Mouse (Mus musculus) limb, embryonic 12.5 days (tissue): ENCODE results near the gene Nop16. TPM values are rescaled to one million over a fixed set of nuclear protein-coding genes. Genes with fewer than 3 reads are reported as not detected.

Experiments
- ATAC-seq: fragments of 200-750 bp; cut with Nextera tagmentation; 2 replicates; pipeline ENCODE4 v1.8.0; 2017; ENCODE audit warnings: low read depth, moderate TSS enrichment; ENCODE audit not compliant: insufficient number of reproducible peaks, insufficient read depth, low FRiP score, low TSS enrichment
- H3K27ac ChIP-seq: fragments of 300-500 bp; sonication (generic); 2 replicates; pipeline ENCODE4 v1.5.1; 2016; ENCODE audit warnings: mild to moderate bottlenecking, moderate library complexity
- H3K27me3 ChIP-seq: fragments of 300-500 bp; sonication (generic); 2 replicates; pipeline ENCODE4 v1.6.1; 2016; ENCODE audit warnings: mild to moderate bottlenecking, moderate library complexity
- H3K36me3 ChIP-seq: fragments of 300-500 bp; sonication (generic); 2 replicates; pipeline ENCODE4 v1.6.1; 2016; ENCODE audit warnings: mild to moderate bottlenecking, moderate library complexity
- H3K4me1 ChIP-seq: fragments of 300-500 bp; sonication (generic); replicated peaks from 2 replicates; pipeline ENCODE4 v1.6.1; 2016
- H3K4me2 ChIP-seq: fragments of 300-500 bp; sonication (generic); 2 replicates; pipeline ENCODE4 v1.6.1; 2016; ENCODE audit warnings: mild to moderate bottlenecking, moderate library complexity
- H3K4me3 ChIP-seq: fragments of 300-500 bp; sonication (generic); replicated peaks from 2 replicates; pipeline ENCODE4 v1.5.1; 2016; ENCODE audit warnings: mild to moderate bottlenecking
- H3K9ac ChIP-seq: fragments of 300-500 bp; sonication (generic); replicated peaks from 2 replicates; pipeline ENCODE4 v1.6.1; 2016; ENCODE audit warnings: mild to moderate bottlenecking, moderate library complexity
- H3K9me3 ChIP-seq: fragments of 300-500 bp; sonication (generic); 2 replicates; pipeline ENCODE4 v1.6.1; 2016; ENCODE audit warnings: mild to moderate bottlenecking, moderate library complexity
- WGBS: fragments of 180-500 bp; shearing (Covaris S2); methylation state at CpG from one replicate; pipeline ENCODE4 v1.1.7; 2016; 5-methylcytosine and 5-hydroxymethylcytosine counted together
- polyA plus RNA-seq: library from polyadenylated mRNA; unstranded; fragments of >200 nt; fragmentation: Nextera tagmentation; extraction: Ambion mirVana; gene quantifications from 2 replicates; pipeline ENCODE4 v1.2.1, GENCODE M21; 2016

Gene Nop16
- polyA plus RNA-seq, 1 experiment from 2014 or later: 87.5 TPM

DNA sequence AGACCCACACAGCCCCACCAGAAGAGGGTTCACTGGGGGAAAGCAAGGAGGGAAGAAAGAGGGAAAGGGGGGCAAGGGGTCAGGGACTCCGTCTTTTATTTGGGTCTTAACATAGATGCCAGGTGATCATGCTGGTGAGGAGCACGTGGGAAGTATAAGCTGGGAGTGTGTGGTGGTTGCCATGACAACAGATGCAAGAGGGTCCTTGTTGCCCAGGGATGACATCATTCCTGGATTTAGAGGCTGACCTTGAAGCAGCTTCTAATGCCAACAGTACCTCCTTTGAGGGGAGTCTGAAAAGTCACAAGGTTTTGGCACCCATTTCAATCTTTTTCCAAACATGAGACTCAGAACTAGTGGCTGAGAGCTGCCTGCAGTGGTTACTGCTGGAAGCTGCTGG is 18.3 kb downstream of the Nop16 start:
- 39% methylated on average over 2 of the region's 2 CpGs for WGBS

DNA sequence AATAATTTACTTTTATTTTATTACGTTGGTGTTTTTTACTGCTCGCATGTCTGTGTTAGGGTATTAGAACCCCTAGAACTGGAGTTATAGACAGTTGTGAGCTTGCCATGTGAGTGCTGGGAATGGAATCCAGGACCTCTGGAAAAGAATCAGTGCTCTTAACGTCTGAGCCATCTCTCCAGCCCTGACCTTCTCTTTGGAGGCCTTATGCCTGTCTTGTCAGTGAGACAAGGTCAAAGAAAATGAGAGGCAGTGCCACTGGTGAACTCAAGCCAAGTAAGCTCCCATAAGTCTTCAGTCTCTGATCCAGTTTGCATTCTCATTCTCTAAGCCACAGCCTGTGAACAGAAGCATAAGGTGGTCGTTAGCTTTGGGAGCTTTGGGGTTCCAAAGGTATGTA is 19.2 kb downstream of the Nop16 start:
- no peaks in the 10 kb centered on the region for H3K9me3 ChIP-seq
- H3K4me1 ChIP-seq: peaks cover 1% of the 10 kb centered on the region
- peaks cover 9% of the 10 kb centered on the region for H3K27me3 ChIP-seq
- H3K36me3 ChIP-seq: no peaks in the 10 kb centered on the region
- no peak for ATAC-seq
- no peak overlapping the region for H3K4me2 ChIP-seq
- no peak overlapping the region for H3K4me3 ChIP-seq
- no peak overlapping the region for H3K27ac ChIP-seq
- H3K9ac ChIP-seq: no peak overlapping the region
- WGBS: 74% methylated on average over 4 of the region's 4 CpGs

More for the DNA sequence above, 18.3 kb downstream of the Nop16 start:
- Histone ChIP-seq H3K27me3 (peaks cover 9% of the 10 kb centered on the region), H3K9ac (no peak overlapping the region), H3K27ac (0 out of 2 replicates have a peak overlapping the region, but pooled peaks have one; percentile 41), H3K9me3 (no peaks in the 10 kb centered on the region), H3K4me3 (no peak overlapping the region), H3K36me3 (peaks cover 7% of the 10 kb centered on the region; the same call in 1 of the 2 replicates), H3K4me2 (no peak overlapping the region), H3K4me1 (peaks cover 9% of the 10 kb centered on the region)
- ATAC-seq: no peak

DNA sequence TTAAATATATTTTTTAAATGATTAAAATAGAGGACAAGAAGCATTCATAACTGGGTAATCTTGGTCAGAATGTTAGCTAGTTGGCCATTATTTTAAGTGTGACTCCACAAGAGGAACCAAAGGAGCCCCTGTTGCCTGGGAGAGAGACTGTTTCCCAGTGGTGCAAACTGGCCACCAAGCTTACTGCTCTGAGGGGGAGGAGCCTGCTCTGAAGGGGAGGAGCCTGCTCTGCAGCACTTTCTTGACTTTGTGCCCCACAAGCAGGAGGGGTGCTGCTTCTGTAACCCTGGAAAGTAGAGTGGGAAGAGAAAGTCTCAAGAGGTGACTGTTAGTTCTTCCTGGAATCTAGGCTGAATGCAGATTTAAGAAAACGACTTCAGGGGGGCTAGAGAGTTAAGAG is 20.6 kb downstream of the Nop16 start:
- Histone ChIP-seq H3K27me3 (peaks cover 9% of the 10 kb centered on the region), H3K9ac (no peak overlapping the region), H3K4me3 (no peak overlapping the region), H3K36me3 (no peaks in the 10 kb centered on the region), H3K27ac (no peak overlapping the region), H3K9me3 (no peaks in the 10 kb centered on the region), H3K4me1 (peaks cover 2% of the 10 kb centered on the region), H3K4me2 (no peak overlapping the region)
- ATAC-seq: no peak
- WGBS: 46% methylated on average over 1 of the region's 1 CpGs

DNA sequence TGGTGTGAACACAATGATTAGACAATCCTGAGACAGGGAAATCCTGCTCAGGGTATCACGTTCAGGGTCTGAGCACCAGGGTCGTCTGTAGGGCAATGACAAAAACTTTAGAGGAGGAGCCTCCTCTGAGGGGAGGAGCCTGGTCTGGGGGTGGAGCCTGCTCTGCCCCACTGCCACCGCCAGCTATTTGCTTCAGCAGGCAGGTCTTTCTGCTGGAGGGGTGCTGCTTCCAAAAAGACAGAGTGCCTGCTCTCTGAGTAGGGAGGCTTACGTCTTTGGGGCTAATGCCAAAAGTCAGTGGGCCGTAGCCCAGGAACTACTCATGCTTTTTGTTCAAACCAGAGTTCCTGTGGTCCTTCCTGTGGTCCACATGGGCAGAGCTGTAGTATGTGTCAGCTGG is 21.5 kb downstream of the Nop16 start:
- H3K9ac ChIP-seq: no peak overlapping the region
- WGBS: 44% methylated on average over 5 of the region's 5 CpGs
- H3K4me2 ChIP-seq: no peak overlapping the region
- no peak overlapping the region for H3K4me3 ChIP-seq
- no peak for ATAC-seq
- 0 out of 2 replicates have a peak, but pooled peaks cover 4% of the 10 kb centered on the region for H3K36me3 ChIP-seq
- H3K9me3 ChIP-seq: no peaks in the 10 kb centered on the region
- no peak overlapping the region for H3K27ac ChIP-seq
- peaks cover 7% of the 10 kb centered on the region for H3K4me1 ChIP-seq
- peaks cover 6% of the 10 kb centered on the region for H3K27me3 ChIP-seq

DNA sequence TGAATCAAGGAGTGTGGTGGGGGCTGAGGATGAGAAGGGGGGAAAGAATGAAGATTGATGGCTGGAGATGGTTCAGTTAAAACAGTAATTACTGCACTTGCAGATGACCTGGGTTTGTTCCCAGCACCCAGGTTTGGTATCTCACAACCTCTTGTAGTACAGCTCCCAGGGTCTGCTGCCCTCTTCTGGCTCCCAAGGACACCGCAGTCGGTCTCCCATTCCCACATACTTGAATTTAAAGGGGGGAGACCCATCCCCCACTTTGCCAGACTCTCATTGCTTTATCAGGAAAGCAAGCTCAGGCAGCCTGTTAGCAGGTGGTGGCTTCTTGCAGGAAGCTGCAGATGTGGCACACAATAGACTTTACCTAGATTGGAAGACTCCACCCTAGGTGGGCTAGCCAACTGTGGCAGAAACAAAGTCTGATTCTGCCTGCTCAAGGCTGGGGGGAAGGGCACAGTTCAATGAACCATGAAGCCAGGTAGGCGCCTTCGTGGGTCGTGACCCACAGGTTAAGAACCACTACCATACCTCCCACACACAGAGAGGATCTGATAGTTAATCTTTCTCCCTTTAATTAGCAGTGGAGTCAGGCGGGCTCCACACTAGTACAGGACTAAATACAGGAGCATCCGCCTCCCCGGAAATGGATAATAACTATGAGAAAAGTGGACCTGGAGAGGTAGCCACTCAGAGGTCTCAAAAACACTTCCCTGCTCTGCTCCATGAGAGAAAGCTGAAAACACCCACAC is 24.1 kb downstream of the Nop16 start:
- no peaks in the 10 kb centered on the region for H3K9me3 ChIP-seq
- H3K36me3 ChIP-seq: peaks cover 30% of the 10 kb centered on the region
- peak overlapping the region; percentile 97 for H3K4me3 ChIP-seq
- peaks cover 7% of the 10 kb centered on the region for H3K4me1 ChIP-seq
- no peak overlapping the region for H3K27ac ChIP-seq
- ATAC-seq: 0 out of 2 replicates have a peak, but pooled peaks have one; percentile 2
- WGBS: 46% methylated on average over 8 of the region's 8 CpGs
- H3K4me2 ChIP-seq: peak overlapping the region; percentile 91
- H3K9ac ChIP-seq: no peak overlapping the region; the same call in 1 of the 2 replicates
- H3K27me3 ChIP-seq: no peaks in the 10 kb centered on the region

DNA sequence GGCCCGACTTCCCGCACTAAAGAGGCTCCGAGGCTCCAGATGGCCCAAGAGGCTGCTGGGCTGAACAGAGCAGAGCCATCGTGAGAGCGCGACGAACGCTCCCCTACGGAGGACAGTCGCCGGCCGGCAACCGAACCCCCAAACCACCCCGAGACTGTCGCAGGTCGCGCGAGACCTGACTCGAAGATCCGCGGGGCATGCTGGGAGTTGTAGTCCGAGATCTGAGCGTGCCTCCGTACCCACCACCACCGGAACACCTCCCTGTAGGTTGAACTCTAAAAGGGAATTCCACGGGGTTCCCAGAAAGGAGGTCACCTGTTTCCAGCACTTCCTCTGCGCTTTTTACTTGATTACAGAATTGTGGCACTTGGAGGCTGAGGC is 24.7 kb downstream of the Nop16 start, which contains the start of gene 4833439L19Rik:
Gene 4833439L19Rik (minus strand): TSS at position 235 of the 381 bp plus-strand sequence.
- no peaks in the 10 kb centered on the region for H3K27me3 ChIP-seq
- peak within 1 kb of the TSS; percentile 93 for H3K9ac ChIP-seq
- H3K4me2 ChIP-seq: peak within 1 kb of the TSS; percentile 91
- 0 out of 2 replicates have a peak within 1 kb of the TSS, but pooled peaks have one; percentile 62 for H3K27ac ChIP-seq
- under 1% methylated on average over 27 of the region's 27 CpGs for WGBS
- ATAC-seq: peak; percentile 94
- H3K36me3 ChIP-seq: peaks cover 36% of the 10 kb centered on the region
- H3K4me1 ChIP-seq: peaks cover 7% of the 10 kb centered on the region
- H3K4me3 ChIP-seq: peak within 1 kb of the TSS; percentile 97
- H3K9me3 ChIP-seq: no peaks in the 10 kb centered on the region

DNA sequence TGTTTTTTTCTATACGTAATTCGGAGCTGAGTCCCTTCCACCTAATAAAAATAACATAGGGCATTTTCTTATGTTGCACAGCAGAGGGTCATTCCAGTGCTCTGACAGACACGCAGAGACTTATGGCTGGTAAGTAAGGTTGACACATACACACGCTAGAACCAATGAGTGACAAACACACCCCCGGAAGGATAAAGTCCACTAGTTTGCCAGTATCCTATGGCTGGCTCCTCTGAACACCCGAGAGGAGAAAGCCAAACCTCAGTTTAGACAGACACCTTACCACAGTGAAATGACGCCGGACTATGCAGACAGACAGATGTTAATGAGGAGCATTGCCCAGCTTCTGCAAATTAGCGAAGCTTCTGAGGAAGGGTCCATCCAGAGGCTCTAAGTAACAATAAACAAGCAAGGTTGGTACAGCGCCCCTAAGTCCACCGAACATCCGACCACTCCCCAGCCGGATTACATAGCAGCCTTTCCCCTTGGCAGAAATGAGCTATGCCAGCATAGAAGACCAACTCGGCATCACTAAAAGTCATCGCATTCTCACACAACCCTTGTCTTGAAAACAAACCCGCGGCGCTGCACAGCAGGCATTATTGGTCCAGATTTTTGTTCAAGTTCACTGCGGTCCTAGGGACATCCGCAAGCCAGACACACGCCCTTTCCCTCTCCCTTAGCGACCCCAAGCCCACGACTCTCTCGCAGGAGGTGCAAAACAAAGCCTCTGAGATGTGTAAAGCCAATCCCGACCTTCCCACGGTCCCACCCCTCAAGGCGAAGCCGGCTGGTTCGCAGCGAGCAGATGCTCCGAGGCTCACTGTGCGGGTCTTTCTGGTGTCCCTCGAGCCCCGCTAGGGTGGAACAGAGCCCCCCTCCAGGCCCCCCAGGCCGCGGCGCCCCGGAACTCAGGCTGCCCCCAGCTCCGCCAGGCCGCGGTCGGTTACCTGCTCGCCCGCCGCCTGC is 25.4 kb downstream of the Nop16 start:
- Histone ChIP-seq H3K4me2 (peak overlapping the region; percentile 91), H3K4me1 (peaks cover 7% of the 10 kb centered on the region), H3K4me3 (peak overlapping the region; percentile 97), H3K27ac (0 out of 2 replicates have a peak overlapping the region, but pooled peaks have one; percentile 62), H3K27me3 (no peaks in the 10 kb centered on the region), H3K9ac (peak overlapping the region; percentile 93), H3K9me3 (no peaks in the 10 kb centered on the region), H3K36me3 (peaks cover 42% of the 10 kb centered on the region)
- 12% methylated on average over 45 of the region's 45 CpGs for WGBS
- ATAC-seq: peak; percentile 34

GRCm38 (mm10) chr13:54562562-54562961 is 27.3 kb downstream of the Nop16 start:
- Histone ChIP-seq H3K27me3 (no peaks in the 10 kb centered on the region), H3K27ac (no peak overlapping the region), H3K4me3 (no peak overlapping the region), H3K9me3 (no peaks in the 10 kb centered on the region), H3K4me1 (peaks cover 7% of the 10 kb centered on the region), H3K9ac (no peak overlapping the region), H3K36me3 (peaks cover 62% of the 10 kb centered on the region), H3K4me2 (no peak overlapping the region)
- 81% methylated on average over 7 of the region's 7 CpGs for WGBS
- no peak for ATAC-seq

DNA sequence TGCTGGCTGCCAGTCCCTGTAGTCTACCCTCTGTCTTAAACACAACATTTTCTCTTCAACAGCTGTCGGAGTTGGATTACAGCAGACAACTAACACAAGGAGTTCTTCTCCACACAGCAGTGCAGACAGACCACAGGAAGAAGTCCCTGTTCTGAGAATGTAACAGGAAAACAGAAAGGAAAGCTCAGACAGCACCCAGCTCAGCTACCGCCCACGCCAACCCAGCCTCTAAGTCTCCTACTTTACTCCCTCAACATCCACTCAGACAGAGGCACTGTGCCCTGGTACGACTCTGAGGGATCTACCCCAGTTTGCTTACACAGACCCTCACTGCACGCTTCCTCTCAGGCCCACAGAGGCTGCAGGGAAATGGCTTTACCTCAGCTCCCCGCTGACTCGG is 29.3 kb downstream of the Nop16 start:
- H3K4me2 ChIP-seq: no peak overlapping the region
- ATAC-seq: no peak
- no peaks in the 10 kb centered on the region for H3K27me3 ChIP-seq
- H3K4me1 ChIP-seq: peaks cover 7% of the 10 kb centered on the region
- no peak overlapping the region for H3K4me3 ChIP-seq
- peaks cover 81% of the 10 kb centered on the region for H3K36me3 ChIP-seq
- H3K27ac ChIP-seq: no peak overlapping the region
- H3K9ac ChIP-seq: no peak overlapping the region
- H3K9me3 ChIP-seq: no peaks in the 10 kb centered on the region
- 93% methylated on average over 7 of the region's 7 CpGs for WGBS

DNA sequence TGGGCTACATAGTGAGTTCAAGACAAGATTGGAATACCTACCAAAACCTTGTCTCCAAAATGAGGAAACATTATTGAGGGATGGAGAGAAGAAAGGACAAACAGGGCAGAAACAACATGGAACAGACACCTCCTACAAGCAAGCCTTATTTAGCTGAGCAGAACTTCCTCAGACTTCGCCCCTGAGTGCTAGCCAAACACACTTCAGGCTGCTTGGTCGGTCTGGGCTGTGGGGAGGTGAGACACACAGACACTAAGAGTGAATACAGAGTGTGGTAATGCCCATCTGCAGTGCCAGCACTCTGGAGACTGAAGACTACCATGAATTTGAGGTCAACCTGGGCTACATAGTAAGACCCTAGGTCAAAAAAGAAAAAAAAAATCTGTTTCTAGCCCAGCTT is 30.2 kb downstream of the Nop16 start:
- Histone ChIP-seq H3K9me3 (no peaks in the 10 kb centered on the region), H3K4me2 (no peak overlapping the region), H3K4me3 (no peak overlapping the region), H3K36me3 (peaks cover 91% of the 10 kb centered on the region), H3K9ac (no peak overlapping the region), H3K27ac (no peak overlapping the region), H3K27me3 (no peaks in the 10 kb centered on the region), H3K4me1 (peaks cover 7% of the 10 kb centered on the region)
- no peak for ATAC-seq
- WGBS: 100% methylated on average over 2 of the region's 2 CpGs

DNA sequence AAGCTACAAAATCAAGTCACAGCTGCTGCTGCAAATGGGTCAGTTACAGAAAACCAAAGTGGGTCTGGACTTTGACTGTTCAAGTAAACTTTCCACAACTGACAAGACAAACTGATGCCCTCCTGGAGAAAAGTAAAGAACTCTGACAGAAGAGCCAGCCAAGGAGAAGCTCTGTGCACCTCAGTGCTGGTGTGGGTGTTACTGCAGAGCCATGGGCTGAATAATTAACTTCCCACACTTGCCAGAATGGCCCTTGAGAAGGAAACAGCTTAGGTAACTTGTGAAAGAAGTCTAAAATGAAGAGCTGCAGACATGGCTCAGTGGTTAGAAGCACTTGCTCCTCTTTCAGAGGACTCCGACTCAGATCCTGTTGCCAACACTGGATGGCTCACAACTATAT is 32.2 kb downstream of the Nop16 start:
- Histone ChIP-seq H3K27me3 (no peaks in the 10 kb centered on the region), H3K27ac (no peak overlapping the region), H3K9me3 (no peaks in the 10 kb centered on the region), H3K4me1 (no peaks in the 10 kb centered on the region), H3K36me3 (peaks cover 98% of the 10 kb centered on the region), H3K4me2 (no peak overlapping the region), H3K9ac (no peak overlapping the region), H3K4me3 (no peak overlapping the region)
- no peak for ATAC-seq
- 100% methylated on average over 1 of the region's 1 CpGs for WGBS
